Mouse (Mus musculus): ENCODE measurements at regions not wholly inside any gene's neighbourhood (a gene's known extent, or its start where the extent isn't known, plus 50 kb on each side); places are given as distances from the start of the nearest gene placed in this dataset.
A peak's percentile ranks its signal among the peaks of the same experiment; 100 is the strongest.

DNA sequence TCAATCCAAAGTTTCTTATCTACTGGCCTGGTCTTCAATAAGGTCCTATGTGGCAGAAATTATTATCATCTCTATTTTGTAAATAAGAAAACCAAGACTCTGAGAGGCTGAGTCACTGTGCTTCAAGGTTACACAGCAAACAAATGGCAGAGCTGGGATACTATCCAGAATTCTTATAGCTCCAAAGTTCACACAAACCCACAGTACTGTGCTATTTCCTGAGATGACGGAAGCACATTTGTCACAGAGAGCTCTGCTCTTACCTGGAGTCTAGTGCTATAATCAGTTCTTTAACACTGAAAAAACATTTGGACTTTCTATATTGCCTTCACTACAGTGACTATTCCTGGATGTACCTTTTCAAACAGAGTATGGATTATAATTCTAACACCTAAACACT is 654.7 kb upstream of the Brinp1 start:
- no peak overlapping the region for H3K9ac ChIP-seq (ENCODE audit: low read length)
- H3K4me1 ChIP-seq (ENCODE audit: control insufficient read depth, insufficient read depth, low read length), result no peaks in the 10 kb centered on the region
- H3K27me3 ChIP-seq (ENCODE audit: control insufficient read depth, insufficient read depth, low read length), result 0 out of 2 replicates have a peak, but pooled peaks cover 2% of the 10 kb centered on the region
- no peak overlapping the region for H3K27ac ChIP-seq (ENCODE audit: low read depth, low read length)
- DNase-seq (ENCODE audit: low spot score, missing footprints) (no peak), ATAC-seq (ENCODE audit: low FRiP score) (no peak)
- H3K4me3 ChIP-seq (ENCODE audit: low read depth, low read length), result no peak overlapping the region
- H3K4me2 ChIP-seq, result no peak overlapping the region
- H3K9me3 ChIP-seq (ENCODE audit: control insufficient read depth, low read length), result no peaks in the 10 kb centered on the region
- no peaks in the 10 kb centered on the region for H3K36me3 ChIP-seq (ENCODE audit: control insufficient read depth, insufficient read depth, low read length)
- WGBS, result 88% methylated on average over 1 of the region's 1 CpGs

DNA sequence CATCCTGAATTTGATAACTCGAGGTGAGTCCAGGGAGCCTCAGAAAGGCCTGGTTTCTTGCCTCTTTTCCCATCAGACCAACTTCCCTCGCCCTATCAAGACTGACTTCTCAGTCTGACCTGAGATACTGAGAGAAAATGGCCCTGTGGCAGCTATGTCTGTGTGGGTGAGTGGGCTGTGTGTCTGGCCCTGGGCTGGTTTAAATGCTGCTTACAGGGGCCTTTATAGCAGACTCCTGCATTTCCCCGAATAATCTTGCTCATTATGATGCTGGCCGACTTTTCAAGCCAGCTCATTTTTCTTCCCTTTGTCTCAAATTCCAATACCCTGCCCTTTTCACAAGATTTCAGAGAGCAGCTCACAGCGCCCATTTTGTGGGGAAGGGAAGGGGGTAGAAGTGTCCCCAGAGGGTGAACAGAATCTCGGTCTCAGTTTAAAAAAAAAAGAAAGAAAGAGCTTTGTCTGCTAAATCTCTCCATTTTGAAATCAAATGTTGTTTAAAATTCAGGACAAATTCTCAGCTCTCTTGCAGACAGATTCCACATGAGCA is 642.9 kb upstream of the Brinp1 start:
- Histone ChIP-seq H3K9ac (ENCODE audit: low read length) (no peak overlapping the region), H3K4me2 (no peak overlapping the region), H3K9me3 (ENCODE audit: control insufficient read depth, low read length) (no peaks in the 10 kb centered on the region), H3K27me3 (ENCODE audit: control insufficient read depth, insufficient read depth, low read length) (no peaks in the 10 kb centered on the region), H3K4me1 (ENCODE audit: control insufficient read depth, insufficient read depth, low read length) (no peaks in the 10 kb centered on the region; the same call in 1 of the 2 replicates), H3K36me3 (ENCODE audit: control insufficient read depth, insufficient read depth, low read length) (no peaks in the 10 kb centered on the region), H3K4me3 (ENCODE audit: low read depth, low read length) (no peak overlapping the region), H3K27ac (ENCODE audit: low read depth, low read length) (no peak overlapping the region)
- DNase-seq (ENCODE audit: low spot score, missing footprints) (no peak), ATAC-seq (ENCODE audit: low FRiP score) (peak; percentile 84)
- WGBS, result 38% methylated on average over 6 of the region's 6 CpGs

DNA sequence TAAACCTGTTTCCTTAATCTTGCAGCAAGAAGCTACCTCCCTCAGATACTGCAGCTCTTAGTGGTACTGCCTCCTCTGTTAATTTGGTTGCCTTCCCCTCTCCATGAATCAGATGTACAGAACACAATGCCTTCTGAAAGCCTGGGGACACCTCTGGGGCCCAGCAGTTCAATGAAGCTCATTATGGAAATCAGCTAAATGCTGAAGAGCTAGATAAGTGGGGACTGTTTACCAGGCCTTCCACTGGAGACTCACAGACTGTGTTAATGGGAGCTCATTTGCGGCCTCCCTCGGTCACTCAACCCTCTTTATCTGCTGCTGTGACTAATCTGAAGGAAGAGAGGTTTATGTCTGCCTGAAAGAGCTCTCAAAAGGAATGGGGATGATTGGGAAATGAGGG is 639.8 kb upstream of the Brinp1 start:
- no peaks in the 10 kb centered on the region; the same call in 1 of the 2 replicates for H3K4me1 ChIP-seq (ENCODE audit: control insufficient read depth, insufficient read depth, low read length)
- no peak overlapping the region for H3K9ac ChIP-seq (ENCODE audit: low read length)
- ATAC-seq (ENCODE audit: low FRiP score) (peak; percentile 55), DNase-seq (ENCODE audit: low spot score, missing footprints) (peak; percentile 76)
- no peak overlapping the region for H3K4me3 ChIP-seq (ENCODE audit: low read depth, low read length)
- no peaks in the 10 kb centered on the region for H3K27me3 ChIP-seq (ENCODE audit: control insufficient read depth, insufficient read depth, low read length)
- no peaks in the 10 kb centered on the region for H3K9me3 ChIP-seq (ENCODE audit: control insufficient read depth, low read length)
- WGBS, result 24% methylated on average over 2 of the region's 2 CpGs
- H3K27ac ChIP-seq (ENCODE audit: low read depth, low read length), result no peak overlapping the region
- H3K4me2 ChIP-seq, result no peak overlapping the region
- H3K36me3 ChIP-seq (ENCODE audit: control insufficient read depth, insufficient read depth, low read length), result no peaks in the 10 kb centered on the region

DNA sequence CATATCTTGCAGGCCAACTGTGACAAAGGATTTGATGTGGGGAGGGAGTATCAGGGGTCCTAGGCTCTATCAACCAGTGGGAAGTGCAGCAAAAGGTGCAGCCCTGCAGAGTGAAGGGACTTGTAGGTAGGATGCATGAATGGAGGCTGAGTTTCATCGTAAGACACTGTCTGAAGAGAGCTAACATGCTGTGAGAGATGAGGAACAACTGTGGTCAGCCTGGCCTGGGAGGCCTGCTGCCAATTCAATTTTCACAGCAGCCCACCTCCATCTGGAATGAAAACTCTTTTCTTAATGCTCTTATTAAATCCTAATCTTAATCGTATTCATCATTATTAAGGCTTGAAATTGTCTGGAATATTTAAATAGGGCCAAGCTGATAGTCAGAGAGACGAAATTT is 622.1 kb upstream of the Brinp1 start:
- no peak for ATAC-seq (ENCODE audit: low FRiP score)

DNA sequence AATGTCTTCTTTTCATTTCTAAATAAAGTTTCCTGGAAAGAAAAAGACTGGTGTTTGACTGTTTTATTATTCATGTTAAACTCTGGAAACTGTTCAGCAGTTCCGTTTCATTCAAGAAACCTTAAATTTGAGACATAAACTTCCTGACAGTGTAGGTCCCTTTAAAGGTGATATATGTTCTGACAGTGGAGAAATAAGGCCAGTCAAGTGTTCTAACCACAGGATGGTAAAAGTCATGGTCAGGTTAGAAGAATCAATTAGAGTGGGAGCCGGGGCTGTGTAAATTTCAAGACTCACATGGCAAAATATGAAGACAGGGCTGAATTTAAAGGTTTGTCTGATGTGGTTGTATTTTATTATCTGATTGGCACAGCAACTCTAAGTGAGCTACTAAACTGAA is 593.9 kb upstream of the Brinp1 start:
- Histone ChIP-seq H3K4me2 (no peak overlapping the region), H3K9ac (ENCODE audit: low read length) (no peak overlapping the region), H3K36me3 (ENCODE audit: control insufficient read depth, insufficient read depth, low read length) (no peaks in the 10 kb centered on the region), H3K27me3 (ENCODE audit: control insufficient read depth, insufficient read depth, low read length) (no peaks in the 10 kb centered on the region), H3K4me3 (ENCODE audit: low read depth, low read length) (no peak overlapping the region), H3K4me1 (ENCODE audit: control insufficient read depth, insufficient read depth, low read length) (no peaks in the 10 kb centered on the region), H3K9me3 (ENCODE audit: control insufficient read depth, low read length) (no peaks in the 10 kb centered on the region), H3K27ac (ENCODE audit: low read depth, low read length) (no peak overlapping the region)
- 89% methylated on average over 2 of the region's 2 CpGs for WGBS
- ATAC-seq (ENCODE audit: low FRiP score) (no peak), DNase-seq (ENCODE audit: low spot score, missing footprints) (peak; percentile 21)

More for the DNA sequence above, 622.1 kb upstream of the Brinp1 start:
- H3K4me3 ChIP-seq (ENCODE audit: low read depth, low read length), result no peak overlapping the region
- H3K27ac ChIP-seq (ENCODE audit: low read depth, low read length), result no peak overlapping the region
- H3K4me1 ChIP-seq (ENCODE audit: control insufficient read depth, insufficient read depth, low read length), result no peaks in the 10 kb centered on the region
- WGBS, result 68% methylated on average over 3 of the region's 3 CpGs
- no peak for DNase-seq (ENCODE audit: low spot score, missing footprints)
- H3K4me2 ChIP-seq, result no peak overlapping the region
- H3K36me3 ChIP-seq (ENCODE audit: control insufficient read depth, insufficient read depth, low read length), result no peaks in the 10 kb centered on the region
- H3K9ac ChIP-seq (ENCODE audit: low read length), result no peak overlapping the region
- no peaks in the 10 kb centered on the region for H3K9me3 ChIP-seq (ENCODE audit: control insufficient read depth, low read length)
- no peaks in the 10 kb centered on the region for H3K27me3 ChIP-seq (ENCODE audit: control insufficient read depth, insufficient read depth, low read length)

DNA sequence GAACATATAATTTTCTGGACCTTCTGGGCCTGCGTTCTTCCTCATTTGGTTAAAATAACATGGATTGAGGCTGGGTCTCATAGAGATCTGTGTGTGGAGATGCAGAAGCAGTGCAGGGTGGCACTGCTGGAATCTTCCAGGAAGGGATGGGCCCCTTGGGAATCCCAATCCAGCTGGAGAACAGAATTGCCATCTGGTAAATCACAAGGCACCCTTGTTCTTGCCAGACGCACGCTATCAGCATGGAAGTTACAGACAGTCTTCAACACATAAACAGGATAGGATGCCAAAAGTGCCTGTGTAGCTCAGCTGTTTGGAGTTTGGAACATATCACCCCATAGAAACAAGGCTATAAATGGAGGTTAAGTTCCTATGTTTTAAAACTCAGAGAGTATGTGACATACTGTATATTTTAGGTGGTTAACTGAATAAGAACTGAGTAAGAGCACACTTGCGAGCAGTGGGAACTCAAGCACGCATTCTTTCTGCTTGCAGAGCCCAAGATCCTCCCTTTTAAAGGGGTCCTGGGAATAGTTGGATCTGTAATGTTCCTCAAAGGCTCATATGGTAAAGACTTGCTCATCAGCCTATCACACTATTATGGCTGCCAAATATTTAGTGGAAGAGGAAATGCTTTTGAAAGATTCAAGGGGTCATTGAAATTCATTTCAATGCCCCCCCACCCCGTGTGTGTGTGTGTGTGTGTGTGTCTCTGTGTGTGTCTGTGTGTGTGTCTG is 584.1 kb upstream of the Brinp1 start:
- no peak overlapping the region for H3K27ac ChIP-seq (ENCODE audit: low read depth, low read length)
- no peaks in the 10 kb centered on the region for H3K9me3 ChIP-seq (ENCODE audit: control insufficient read depth, low read length)
- no peaks in the 10 kb centered on the region for H3K4me1 ChIP-seq (ENCODE audit: control insufficient read depth, insufficient read depth, low read length)
- ATAC-seq (ENCODE audit: low FRiP score) (no peak), DNase-seq (ENCODE audit: low spot score, missing footprints) (no peak)
- H3K27me3 ChIP-seq (ENCODE audit: control insufficient read depth, insufficient read depth, low read length), result no peaks in the 10 kb centered on the region
- no peak overlapping the region for H3K4me2 ChIP-seq
- H3K9ac ChIP-seq (ENCODE audit: low read length), result no peak overlapping the region
- WGBS, result 89% methylated on average over 6 of the region's 6 CpGs
- no peak overlapping the region for H3K4me3 ChIP-seq (ENCODE audit: low read depth, low read length)
- no peaks in the 10 kb centered on the region for H3K36me3 ChIP-seq (ENCODE audit: control insufficient read depth, insufficient read depth, low read length)

DNA sequence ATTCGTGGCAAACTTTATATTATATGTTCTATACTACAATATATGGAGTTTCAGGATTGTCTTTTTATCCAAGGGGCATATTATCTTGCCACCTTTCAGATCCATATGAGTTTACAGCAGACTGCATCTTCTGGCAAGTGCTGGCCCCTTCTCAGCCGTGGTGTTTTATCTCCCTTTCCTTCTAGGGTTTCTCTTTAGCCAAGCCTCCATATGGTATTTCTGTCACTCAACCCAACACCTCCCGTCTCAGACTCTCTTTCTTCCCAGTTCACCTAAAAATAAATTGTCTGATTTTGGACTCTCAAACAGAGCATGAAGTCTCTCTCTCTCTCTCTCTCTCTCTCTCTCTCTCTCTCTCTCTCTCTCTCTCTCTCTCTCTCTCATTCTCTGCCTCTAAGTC is 578.9 kb upstream of the Brinp1 start:
- H3K36me3 ChIP-seq (ENCODE audit: control insufficient read depth, insufficient read depth, low read length), result no peaks in the 10 kb centered on the region
- no peak for ATAC-seq (ENCODE audit: low FRiP score)
- no peak overlapping the region for H3K4me2 ChIP-seq
- no peaks in the 10 kb centered on the region for H3K4me1 ChIP-seq (ENCODE audit: control insufficient read depth, insufficient read depth, low read length)
- WGBS, result 70% methylated on average over 3 of the region's 3 CpGs
- no peak overlapping the region for H3K4me3 ChIP-seq (ENCODE audit: low read depth, low read length)
- H3K9ac ChIP-seq (ENCODE audit: low read length), result no peak overlapping the region
- DNase-seq (ENCODE audit: low spot score, missing footprints), result no peak
- no peaks in the 10 kb centered on the region for H3K27me3 ChIP-seq (ENCODE audit: control insufficient read depth, insufficient read depth, low read length)
- H3K27ac ChIP-seq (ENCODE audit: low read depth, low read length), result no peak overlapping the region
- no peaks in the 10 kb centered on the region for H3K9me3 ChIP-seq (ENCODE audit: control insufficient read depth, low read length)

DNA sequence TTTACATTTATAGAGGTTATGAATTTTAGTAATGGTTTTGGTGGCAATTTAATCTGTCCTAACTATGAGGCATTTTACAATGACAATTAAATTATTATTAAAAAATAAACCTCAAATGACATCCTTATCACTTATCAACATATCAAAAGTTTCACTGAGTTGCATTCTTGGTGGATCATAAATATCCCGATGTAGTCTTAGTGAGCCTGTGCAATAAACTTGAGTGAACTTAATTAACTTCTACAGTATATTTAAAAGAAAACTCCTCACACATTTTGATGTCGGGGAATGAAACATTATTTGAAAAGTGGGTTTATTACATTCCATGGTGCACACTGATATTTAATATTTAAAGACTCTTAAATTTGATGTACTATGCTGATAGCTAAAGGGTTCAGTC is 568.9 kb upstream of the Brinp1 start:
- DNase-seq (ENCODE audit: low spot score, missing footprints), result no peak
- no peak for ATAC-seq (ENCODE audit: low FRiP score)
- Histone ChIP-seq H3K9me3 (ENCODE audit: control insufficient read depth, low read length) (no peaks in the 10 kb centered on the region), H3K9ac (ENCODE audit: low read length) (no peak overlapping the region), H3K4me2 (no peak overlapping the region), H3K27me3 (ENCODE audit: control insufficient read depth, insufficient read depth, low read length) (no peaks in the 10 kb centered on the region), H3K4me3 (ENCODE audit: low read depth, low read length) (no peak overlapping the region), H3K36me3 (ENCODE audit: control insufficient read depth, insufficient read depth, low read length) (no peaks in the 10 kb centered on the region), H3K27ac (ENCODE audit: low read depth, low read length) (no peak overlapping the region), H3K4me1 (ENCODE audit: control insufficient read depth, insufficient read depth, low read length) (no peaks in the 10 kb centered on the region)
- WGBS, result 89% methylated on average over 2 of the region's 2 CpGs

DNA sequence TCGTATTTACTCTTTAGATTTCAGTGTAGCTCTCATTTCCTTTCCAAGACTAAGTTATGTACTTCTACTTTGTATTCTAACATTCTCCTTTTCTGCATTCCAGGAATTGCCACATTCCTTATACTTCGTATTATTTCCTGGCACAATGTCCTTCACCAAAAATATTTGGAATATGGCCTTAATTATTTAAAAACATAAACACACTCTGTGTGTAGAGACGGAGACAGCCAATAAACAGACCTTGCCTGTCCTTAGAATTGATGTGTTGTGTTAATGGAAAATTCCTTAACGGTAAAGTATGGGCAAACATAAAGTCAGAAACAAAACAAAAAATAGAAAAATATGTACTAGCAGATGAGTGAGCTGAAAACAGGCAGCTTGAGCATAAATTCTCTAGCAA is 554.1 kb upstream of the Brinp1 start:
- H3K36me3 ChIP-seq (ENCODE audit: control insufficient read depth, insufficient read depth, low read length), result no peaks in the 10 kb centered on the region
- H3K4me3 ChIP-seq (ENCODE audit: low read depth, low read length), result no peak overlapping the region
- H3K4me2 ChIP-seq, result no peak overlapping the region
- H3K27ac ChIP-seq (ENCODE audit: low read depth, low read length), result no peak overlapping the region
- H3K4me1 ChIP-seq (ENCODE audit: control insufficient read depth, insufficient read depth, low read length), result no peaks in the 10 kb centered on the region
- no peak for DNase-seq (ENCODE audit: low spot score, missing footprints)
- no peaks in the 10 kb centered on the region for H3K27me3 ChIP-seq (ENCODE audit: control insufficient read depth, insufficient read depth, low read length)
- ATAC-seq (ENCODE audit: low FRiP score), result no peak
- no peak overlapping the region for H3K9ac ChIP-seq (ENCODE audit: low read length)
- WGBS, result 77% methylated on average over 4 of the region's 4 CpGs
- no peaks in the 10 kb centered on the region for H3K9me3 ChIP-seq (ENCODE audit: control insufficient read depth, low read length)

Measured in midbrain, embryonic 11.5 days (tissue).